Mouse (Mus musculus): ENCODE measurements around the gene Prss21.
"Not testable (repeated sequence)": the region's sequence is repeated elsewhere in the genome, so short reads cannot be mapped to it uniquely, and the experiment has no call there.

Prss21 gene

DNA sequence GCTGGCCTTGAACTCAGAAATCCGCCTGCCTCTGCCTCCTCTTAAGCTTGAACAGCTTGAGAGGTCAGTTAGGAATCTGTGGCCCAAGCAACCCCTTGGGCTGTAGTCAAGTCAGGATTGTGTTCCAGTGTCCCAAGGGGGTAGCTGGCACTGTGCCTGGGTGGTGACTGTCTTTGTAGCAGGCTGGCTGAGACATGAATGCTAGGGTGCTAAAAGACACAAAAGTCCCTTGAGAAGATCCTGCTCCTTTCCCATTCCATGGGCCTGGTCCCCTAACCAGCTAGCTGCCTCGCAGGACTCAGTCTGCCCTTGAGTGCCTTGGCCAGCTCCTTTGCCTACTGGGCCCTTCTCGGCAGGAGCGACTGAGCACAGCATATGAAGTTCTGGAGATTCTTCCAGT is 4.9 kb upstream of the Prss21 start:
- no peak for DNase-seq (ENCODE audit: low spot score)

DNA sequence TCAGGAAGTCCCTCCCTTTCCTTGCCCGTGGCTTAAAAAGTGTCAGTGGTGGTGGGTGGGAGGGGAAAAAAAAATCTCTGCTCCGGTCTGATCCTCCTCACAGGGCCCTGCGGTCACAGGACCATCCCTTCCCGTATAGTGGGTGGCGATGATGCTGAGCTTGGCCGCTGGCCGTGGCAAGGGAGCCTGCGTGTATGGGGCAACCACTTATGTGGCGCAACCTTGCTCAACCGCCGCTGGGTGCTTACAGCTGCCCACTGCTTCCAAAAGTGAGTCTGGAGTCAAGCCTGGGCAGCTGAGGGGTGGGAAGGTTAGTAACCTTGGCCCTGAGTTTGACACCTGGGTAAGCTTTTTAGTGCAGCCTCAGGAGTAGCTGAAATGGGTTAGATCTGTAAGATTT is 657 bp downstream of the Prss21 start:
- DNase-seq (ENCODE audit: low spot score): no peak

DNA sequence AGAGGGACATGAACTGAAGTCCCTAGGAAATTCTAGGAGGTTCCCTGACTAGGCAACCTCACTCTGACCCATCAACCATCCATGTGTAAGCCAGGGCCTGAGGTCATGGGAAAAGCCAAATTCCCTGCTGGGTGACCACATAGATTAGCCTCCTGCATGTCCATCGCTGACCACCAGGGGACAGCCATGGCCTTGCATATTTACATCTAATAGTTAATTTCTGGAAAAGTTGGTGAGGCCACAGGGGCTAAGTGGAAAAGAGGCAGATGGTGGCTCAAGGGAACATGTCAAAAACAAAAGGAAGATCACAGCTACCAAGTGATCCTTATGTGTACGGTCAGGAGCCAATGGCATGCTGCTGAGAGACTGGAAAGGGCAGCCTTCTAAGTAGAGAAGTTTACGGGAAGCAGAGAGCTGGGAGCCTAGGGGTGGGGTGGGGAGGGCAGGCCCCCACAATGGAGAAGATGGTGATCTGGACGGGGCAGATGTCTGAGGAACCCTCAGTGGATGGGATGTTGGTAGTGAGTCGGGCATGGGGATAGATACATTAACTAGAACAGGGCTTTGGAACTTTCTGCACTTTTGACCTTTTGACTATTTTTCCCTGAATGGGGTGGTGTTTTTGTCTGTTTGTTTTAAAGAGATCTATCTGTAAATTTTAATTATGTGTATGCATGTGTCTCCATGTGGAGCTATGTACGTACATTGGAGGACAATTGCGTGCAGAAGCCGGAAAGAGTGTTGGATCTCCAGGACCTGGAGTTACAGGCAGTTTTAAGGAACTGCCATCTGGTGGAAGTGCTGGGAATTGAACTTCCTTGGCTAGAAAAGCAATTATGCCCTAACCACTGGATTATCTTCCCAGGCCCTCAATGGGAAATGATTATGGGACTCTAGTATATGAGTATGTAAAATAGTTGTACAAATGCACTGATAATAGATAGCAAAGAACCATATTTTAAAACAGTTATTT is 6.3 kb downstream of the Prss21 start:
- DNase-seq (ENCODE audit: low spot score): no peak

DNA sequence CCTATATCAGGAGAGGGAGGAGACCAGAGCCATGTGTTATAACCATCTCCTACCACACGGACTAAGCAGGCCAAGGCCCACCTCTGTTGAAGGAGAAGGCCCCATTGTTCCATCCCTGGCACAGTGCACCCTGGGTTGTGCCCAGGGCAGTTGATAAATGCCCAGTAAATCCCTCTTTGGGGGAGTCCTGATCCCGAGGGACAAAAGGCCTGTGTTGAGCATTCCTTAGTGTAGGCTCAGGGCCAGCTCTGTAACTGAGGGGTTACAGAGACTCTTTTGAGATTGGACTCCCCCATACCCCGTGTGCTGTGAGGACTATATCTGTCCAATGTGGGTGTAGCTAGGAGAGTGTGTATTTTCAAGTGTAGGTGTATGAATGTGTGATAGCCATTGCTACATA is 8.9 kb downstream of the Prss21 start:
- no peak for DNase-seq (ENCODE audit: low spot score)

DNA sequence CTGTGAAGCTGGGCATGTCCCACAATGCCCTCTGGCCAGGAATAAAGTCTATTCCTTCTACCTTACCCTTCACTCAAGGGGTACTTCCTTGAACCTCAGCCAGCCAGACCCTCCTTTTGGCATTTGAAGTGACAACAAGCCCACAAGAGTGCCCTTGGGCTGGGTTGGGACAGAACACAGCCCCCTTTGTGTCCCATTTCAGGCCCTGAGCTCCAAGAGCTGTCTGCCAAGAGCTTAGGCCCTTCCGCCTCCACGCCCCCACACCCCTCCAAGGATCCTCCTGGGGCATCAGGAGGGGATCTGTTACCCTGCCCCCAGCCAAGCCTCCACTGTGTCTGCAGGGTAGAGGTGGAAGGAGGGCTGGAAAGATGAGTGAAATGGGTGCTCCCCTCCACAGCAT is 9.3 kb downstream of the Prss21 start:
- no peak for DNase-seq (ENCODE audit: low spot score)

DNA sequence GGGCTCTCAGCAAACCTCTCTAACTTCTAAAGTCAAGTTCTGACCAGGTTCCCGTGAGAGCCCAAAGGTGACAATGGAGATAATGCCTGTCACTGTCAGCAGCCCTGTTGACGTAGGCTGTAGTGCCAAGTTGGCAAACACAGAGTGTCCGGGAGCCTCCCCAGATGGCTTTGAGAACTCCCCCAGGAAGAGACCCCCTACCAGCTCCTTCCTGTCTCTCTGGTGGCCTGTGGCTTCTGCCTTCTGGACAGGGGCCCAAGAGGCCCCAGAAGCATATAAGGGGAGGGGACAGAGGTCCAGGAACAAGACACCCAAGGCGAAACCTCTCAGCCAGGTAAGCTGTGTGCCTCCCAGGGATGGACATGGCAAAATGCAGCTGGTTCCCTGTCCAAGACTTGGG is 12.7 kb downstream of the Prss21 start, which contains the start of the genes Dcpp1 and Dcpp2:
Dcpp1 (plus strand) TSS at position 301 of the 400 bp plus-strand sequence.
Dcpp2 (plus strand) TSS at position 305 of the 400 bp plus-strand sequence.
- DNase-seq (ENCODE audit: low spot score): not testable (repeated sequence)

DNA sequence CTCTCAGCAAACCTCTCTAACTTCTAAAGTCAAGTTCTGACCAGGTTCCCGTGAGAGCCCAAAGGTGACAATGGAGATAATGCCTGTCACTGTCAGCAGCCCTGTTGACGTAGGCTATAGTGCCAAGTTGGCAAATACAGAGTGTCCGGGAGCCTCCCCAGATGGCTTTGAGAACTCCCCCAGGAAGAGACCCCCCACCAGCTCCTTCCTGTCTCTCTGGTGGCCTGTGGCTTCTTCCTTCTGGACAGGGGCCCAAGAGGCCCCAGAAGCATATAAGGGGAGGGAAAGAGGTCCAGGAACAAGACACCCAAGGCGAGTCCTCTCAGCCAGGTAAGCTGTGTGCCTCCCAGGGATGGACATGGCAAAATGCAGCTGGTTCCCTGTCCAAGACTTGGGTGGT is 49.3 kb downstream of the Prss21 start, which contains the start of gene Dcpp3:
Dcpp3 (plus strand) TSS at position 301 of the 400 bp plus-strand sequence.
- not testable (repeated sequence) for DNase-seq (ENCODE audit: low spot score)
